23 mouse cellular contexts compared by ENCODE assay signal in genomic region chr6:22378462-22378861, GRCm38 (mm10). TPM values are rescaled to one million over a fixed set of nuclear protein-coding genes. Genes with fewer than 3 reads are reported as not detected.
DNase-seq lines count a peak whose midpoint lies in the region; ATAC-seq and TF ChIP-seq lines count a peak whose summit lies in the region.
"Had no signal": no experiment of that assay in that cellular context is flagged by ENCODE, and none has a peak within 500 bp of the region (broad histone marks: within the 10 kb centered on the region; RNA-seq: fewer than 3 reads in every experiment).

No protein-coding gene starts in this region.

- no peak overlapping the region for H3K4me3 ChIP-seq in MEL (ENCODE audit: control insufficient read depth in 1 of 2, insufficient read depth in 1 of 2, low read depth in 2 of 2, low read length in 2 of 2)
- no peak overlapping the region for H3K4me3 ChIP-seq in stomach, embryonic 15.5 days (replicated peaks)
- H3K4me3 ChIP-seq in kidney, embryonic 16.5 days (ENCODE audit: low read length), result no peak overlapping the region
- H3K4me3 ChIP-seq: embryonic facial prominence, embryonic 15.5 days; hindbrain, embryonic 13.5 days; limb, embryonic 15.5 days; midbrain, embryonic 12.5 days; neural tube, embryonic 15.5 days had no signal

- H3K79me2 ChIP-seq in MEL (ENCODE audit: control insufficient read depth, insufficient read depth, low read length, poor library complexity), result no peaks in the 10 kb centered on the region

- 34% methylated on average over 5 of the region's 5 CpGs for WGBS in stomach, embryonic 15.5 days
- WGBS in kidney, embryonic 16.5 days, result 53% methylated on average over 5 of the region's 5 CpGs

- H3K9me3 ChIP-seq in MEL (replicated peaks; ENCODE audit: insufficient read depth, low read length), result no peaks in the 10 kb centered on the region
- H3K9me3 ChIP-seq in stomach, embryonic 15.5 days, result no peaks in the 10 kb centered on the region; the same call in 1 of the 2 replicates
- H3K9me3 ChIP-seq in kidney, embryonic 16.5 days (ENCODE audit: low read length), result no peaks in the 10 kb centered on the region
- H3K9me3 ChIP-seq: embryonic facial prominence, embryonic 15.5 days; G1E; hindbrain, embryonic 13.5 days; limb, embryonic 15.5 days; midbrain, embryonic 12.5 days; neural tube, embryonic 15.5 days had no signal

- peak; percentile 15 for DNase-seq in adrenal gland, adult 2 months
- no peak for DNase-seq in adrenal gland, postnatal 25 days
- peak; percentile 60 for DNase-seq in MEL (ENCODE audit: low read depth, low spot score)
- DNase-seq in induced T-regulatory cell, adult 2 months (ENCODE audit: low read depth), result peak; percentile 82
- DNase-seq in thymus, postnatal 0 days (ENCODE audit: low spot score), result no peak
- DNase-seq in right cerebral cortex, postnatal 25 days, result no peak
- DNase-seq: cerebellum, postnatal 14 days; embryo, embryonic 11 days; gastrocnemius, postnatal 25 days; kidney, adult 2 months; kidney, postnatal 4 days; lung, adult 18-20 months; retina, postnatal 1 day; thymus, adult 2 months had no signal

- TF ChIP-seq RAD21 in MEL (IDR thresholded peaks at IDR 0.05; ENCODE audit: low read depth, low read length), result no peak

- H3K4me1 ChIP-seq in MEL (ENCODE audit: control insufficient read depth in 1 of 2, insufficient read depth in 2 of 2, low read length in 2 of 2), result no peaks in the 10 kb centered on the region
- H3K4me1 ChIP-seq in stomach, embryonic 15.5 days, result no peaks in the 10 kb centered on the region
- no peaks in the 10 kb centered on the region for H3K4me1 ChIP-seq in kidney, embryonic 16.5 days (ENCODE audit: insufficient read depth, low read length)
- H3K4me1 ChIP-seq: embryonic facial prominence, embryonic 15.5 days; hindbrain, embryonic 13.5 days; limb, embryonic 15.5 days; midbrain, embryonic 12.5 days; neural tube, embryonic 15.5 days had no signal

- H3K4me2 ChIP-seq in stomach, embryonic 15.5 days, result no peak overlapping the region
- H3K4me2 ChIP-seq in kidney, embryonic 16.5 days (replicated peaks; ENCODE audit: low read depth, low read length), result no peak overlapping the region
- H3K4me2 ChIP-seq: embryonic facial prominence, embryonic 15.5 days; hindbrain, embryonic 13.5 days; limb, embryonic 15.5 days; midbrain, embryonic 12.5 days; neural tube, embryonic 15.5 days had no signal

- H3K27me3 ChIP-seq in MEL (ENCODE audit: control insufficient read depth in 1 of 2, insufficient read depth in 2 of 2, low read length in 2 of 2), result peaks cover 2 to 3% of the 10 kb centered on the region in 2 experiments; a peak in 2 of 4 replicates
- no peaks in the 10 kb centered on the region for H3K27me3 ChIP-seq in stomach, embryonic 15.5 days (replicated peaks)
- no peaks in the 10 kb centered on the region for H3K27me3 ChIP-seq in kidney, embryonic 16.5 days (ENCODE audit: insufficient read depth, low read length)
- H3K27me3 ChIP-seq: embryonic facial prominence, embryonic 15.5 days; hindbrain, embryonic 13.5 days; limb, embryonic 15.5 days; midbrain, embryonic 12.5 days; neural tube, embryonic 15.5 days had no signal

- no peak for TF ChIP-seq EP300 in MEL (IDR thresholded peaks at IDR 0.05; ENCODE audit: low read depth in 1 of 2, low read length in 2 of 2)

- H3K36me3 ChIP-seq in MEL (ENCODE audit: control insufficient read depth in 1 of 2, insufficient read depth in 2 of 2, low read length in 2 of 2), result no peaks in the 10 kb centered on the region
- no peaks in the 10 kb centered on the region for H3K36me3 ChIP-seq in stomach, embryonic 15.5 days
- H3K36me3 ChIP-seq in kidney, embryonic 16.5 days (ENCODE audit: insufficient read depth, low read length), result no peaks in the 10 kb centered on the region
- H3K36me3 ChIP-seq: embryonic facial prominence, embryonic 15.5 days; G1E; hindbrain, embryonic 13.5 days; limb, embryonic 15.5 days; midbrain, embryonic 12.5 days; neural tube, embryonic 15.5 days had no signal

- TF ChIP-seq POLR2A in MEL (IDR thresholded peaks at IDR 0.05; ENCODE audit: control insufficient read depth in 1 of 2, insufficient read depth in 1 of 2, low read depth in 1 of 2, low read length in 2 of 2, poor library complexity in 1 of 2), result no peak

- TF ChIP-seq CTCF in MEL (IDR thresholded peaks at IDR 0.05 in 2 of 3, conservative IDR thresholded peaks at IDR 0.05 in 1 of 3; ENCODE audit: control insufficient read depth in 1 of 3, insufficient read depth in 1 of 3, low read depth in 2 of 3, low read length in 3 of 3, poor library complexity in 1 of 3, severe bottlenecking in 1 of 3), result no peak

- ATAC-seq in stomach, embryonic 15.5 days (ENCODE audit: insufficient read depth, low FRiP score, low read depth), result 0 out of 2 replicates have a peak, but pooled peaks have one; percentile 39
- no peak for ATAC-seq in kidney, embryonic 16.5 days (ENCODE audit: low FRiP score, low TSS enrichment)
- ATAC-seq: forebrain, embryonic 14.5 days had no signal

- H3K27ac ChIP-seq in MEL (ENCODE audit: control insufficient read depth, low read depth, low read length), result no peak overlapping the region; the same call in 1 of the 2 replicates
- no peak overlapping the region for H3K27ac ChIP-seq in stomach, embryonic 15.5 days
- H3K27ac ChIP-seq in kidney, embryonic 16.5 days (ENCODE audit: low read length), result no peak overlapping the region
- H3K27ac ChIP-seq: embryonic facial prominence, embryonic 15.5 days; hindbrain, embryonic 13.5 days; limb, embryonic 15.5 days; midbrain, embryonic 12.5 days; neural tube, embryonic 15.5 days had no signal

- no peak overlapping the region for H3K9ac ChIP-seq in MEL (ENCODE audit: control insufficient read depth, low read depth, low read length, poor library complexity, severe bottlenecking)
- H3K9ac ChIP-seq in stomach, embryonic 15.5 days, result no peak overlapping the region
- no peak overlapping the region for H3K9ac ChIP-seq in kidney, embryonic 16.5 days (replicated peaks; ENCODE audit: low read length)
- H3K9ac ChIP-seq: embryonic facial prominence, embryonic 15.5 days; hindbrain, embryonic 13.5 days; limb, embryonic 15.5 days; midbrain, embryonic 12.5 days; neural tube, embryonic 15.5 days had no signal

TF ChIP-seq in MEL, 35 proteins besides CTCF, POLR2A, EP300 and RAD21:
- TF ChIP-seq NELFE (IDR thresholded peaks at IDR 0.05; ENCODE audit: low read depth, low read length), result no peak
- TF ChIP-seq MAFK (IDR thresholded peaks at IDR 0.05; ENCODE audit: borderline replicate concordance, low read depth, low read length), result no peak

RNA-seq across cellular contexts. Expression of gene Fam3c, which starts 22.4 kb away (rescaled TPM):
- total RNA-seq in adrenal gland, adult 2 months (2021), result 10 to 100 TPM; 35.9 to 56.1 TPM
- 1.2 and 2.4 TPM in 2 replicates for polyA plus RNA-seq in adrenal gland, adult 2 months (2012; rRNA removed)
- total RNA-seq in adrenal gland, postnatal 25 days (2021), result 37.9 and 53.0 TPM in 2 replicates
- total RNA-seq in MEL (2012; rRNA removed), result 28.2 and 30.7 TPM in 2 replicates
- 100 to 1,000 TPM in 1 of 2 experiments, 10 to 100 TPM in 1; 28.2 to 396 TPM for polyA plus RNA-seq in MEL (2012; ENCODE audit: insufficient read depth in 1 of 2, insufficient read length in 2 of 2, low read depth in 1 of 2, low replicate concordance in 2 of 2, missing spikeins in 1 of 2)
- 76.1 and 78.5 TPM in 2 replicates for polyA plus RNA-seq in stomach, embryonic 15.5 days (2015; fragmentation: Nextera tagmentation; extraction: Ambion mirVana)
- polyA plus RNA-seq in thymus, postnatal 0 days (2015; fragmentation: Nextera tagmentation; extraction: Ambion mirVana), result 47.3 and 51.9 TPM in 2 replicates
- polyA plus RNA-seq in kidney, embryonic 16.5 days (2015; fragmentation: Nextera tagmentation; extraction: Ambion mirVana), result 59.1 and 62.0 TPM in 2 replicates

Comparison
In these comparisons a context has a peak if more than half of its experiments do, and no peak if none do; other contexts are left out.
1. DNase-seq: peak in adrenal gland, adult 2 months (single experiment), MEL (single experiment) and induced T-regulatory cell, adult 2 months (single experiment); none in adrenal gland, postnatal 25 days (single experiment), thymus, postnatal 0 days (single experiment) and right cerebral cortex, postnatal 25 days (single experiment).